Mouse (Mus musculus) forebrain, embryonic 16.5 days (tissue): ENCODE results near the gene Ank3. TPM values are rescaled to one million over a fixed set of nuclear protein-coding genes. Genes with fewer than 3 reads are reported as not detected.

Source experiments
- ATAC-seq: fragments of 200-750 bp; cut with Nextera tagmentation; 2 replicates; pipeline ENCODE4 v1.8.0; 2017; ENCODE audit warnings: mild to moderate bottlenecking, moderate library complexity
- H3K27ac ChIP-seq: fragments of 300-500 bp; sonication (generic); 2 replicates; pipeline ENCODE4 v1.5.1; 2014; ENCODE audit warnings: low read length, control low read depth
- H3K27me3 ChIP-seq: fragments of 300-500 bp; sonication (generic); replicated peaks from 2 replicates; pipeline ENCODE4 v1.6.1; 2014; ENCODE audit warnings: low read length; ENCODE audit not compliant: control insufficient read depth, insufficient read depth
- H3K36me3 ChIP-seq: fragments of 300-500 bp; sonication (generic); 2 replicates; pipeline ENCODE4 v1.6.1; 2014; ENCODE audit not compliant: control insufficient read depth, insufficient read depth
- H3K4me1 ChIP-seq: fragments of 300-500 bp; sonication (generic); replicated peaks from 2 replicates; pipeline ENCODE4 v1.6.1; 2014; ENCODE audit warnings: low read length; ENCODE audit not compliant: control insufficient read depth, insufficient read depth
- H3K4me2 ChIP-seq: fragments of 300-500 bp; sonication (generic); 2 replicates; pipeline ENCODE4 v1.6.1; 2014; ENCODE audit warnings: mild to moderate bottlenecking, low read length, control low read depth
- H3K4me3 ChIP-seq: fragments of 300-500 bp; sonication (generic); replicated peaks from 2 replicates; pipeline ENCODE4 v1.5.1; 2014; ENCODE audit warnings: mild to moderate bottlenecking, low read length, control low read depth
- H3K9ac ChIP-seq: fragments of 300-500 bp; sonication (generic); replicated peaks from 2 replicates; pipeline ENCODE4 v1.6.1; 2014; ENCODE audit warnings: low read depth, low read length, control low read depth
- H3K9me3 ChIP-seq: fragments of 300-500 bp; sonication (generic); 2 replicates; pipeline ENCODE4 v1.6.1; 2016; ENCODE audit warnings: low read length; ENCODE audit not compliant: control insufficient read depth
- WGBS: fragments of 180-500 bp; shearing (Covaris S2); extraction: QIAGEN DNeasy Blood & Tissue Kit; methylation state at CpG from one replicate; pipeline ENCODE4 v1.1.7; 2014; 5-methylcytosine and 5-hydroxymethylcytosine counted together
- polyA plus RNA-seq: library from polyadenylated mRNA; unstranded; fragments of >200 nt; fragmentation: Nextera tagmentation; extraction: Ambion mirVana; gene quantifications from 2 replicates; pipeline ENCODE4 v1.2.1, GENCODE M21; 2015

Gene Ank3
- polyA plus RNA-seq, 1 experiment from 2014 or later, result 102 TPM

DNA sequence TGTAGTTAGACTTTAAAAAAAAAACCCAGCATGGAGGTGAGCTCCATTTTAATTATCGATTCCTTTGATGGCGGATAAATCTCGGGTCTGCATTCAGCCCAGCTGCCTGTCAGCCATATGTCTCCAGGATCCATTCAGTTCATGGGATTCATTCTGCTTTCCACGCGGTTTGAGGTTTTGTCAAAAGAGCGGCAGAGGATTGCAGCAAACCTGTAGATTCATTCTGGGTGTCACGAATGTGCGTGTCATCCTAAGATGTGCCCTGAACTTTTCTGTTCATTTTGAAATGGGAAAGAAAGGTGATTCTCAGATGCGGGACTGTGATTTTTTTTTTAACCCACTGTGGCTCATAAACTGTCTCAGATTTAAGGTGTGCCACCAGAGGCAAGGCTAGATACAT, 136.1 kb downstream of the Ank3 start:
- ATAC-seq, result no peak
- Histone ChIP-seq H3K4me1 (peaks cover 26% of the 10 kb centered on the region), H3K9me3 (no peaks in the 10 kb centered on the region), H3K27me3 (no peaks in the 10 kb centered on the region), H3K4me2 (peak overlapping the region; percentile 61), H3K36me3 (no peaks in the 10 kb centered on the region), H3K27ac (peak overlapping the region; percentile 89), H3K9ac (peak overlapping the region; percentile 72), H3K4me3 (peak overlapping the region; percentile 61)
- 28% methylated on average over 9 of the region's 9 CpGs for WGBS

DNA sequence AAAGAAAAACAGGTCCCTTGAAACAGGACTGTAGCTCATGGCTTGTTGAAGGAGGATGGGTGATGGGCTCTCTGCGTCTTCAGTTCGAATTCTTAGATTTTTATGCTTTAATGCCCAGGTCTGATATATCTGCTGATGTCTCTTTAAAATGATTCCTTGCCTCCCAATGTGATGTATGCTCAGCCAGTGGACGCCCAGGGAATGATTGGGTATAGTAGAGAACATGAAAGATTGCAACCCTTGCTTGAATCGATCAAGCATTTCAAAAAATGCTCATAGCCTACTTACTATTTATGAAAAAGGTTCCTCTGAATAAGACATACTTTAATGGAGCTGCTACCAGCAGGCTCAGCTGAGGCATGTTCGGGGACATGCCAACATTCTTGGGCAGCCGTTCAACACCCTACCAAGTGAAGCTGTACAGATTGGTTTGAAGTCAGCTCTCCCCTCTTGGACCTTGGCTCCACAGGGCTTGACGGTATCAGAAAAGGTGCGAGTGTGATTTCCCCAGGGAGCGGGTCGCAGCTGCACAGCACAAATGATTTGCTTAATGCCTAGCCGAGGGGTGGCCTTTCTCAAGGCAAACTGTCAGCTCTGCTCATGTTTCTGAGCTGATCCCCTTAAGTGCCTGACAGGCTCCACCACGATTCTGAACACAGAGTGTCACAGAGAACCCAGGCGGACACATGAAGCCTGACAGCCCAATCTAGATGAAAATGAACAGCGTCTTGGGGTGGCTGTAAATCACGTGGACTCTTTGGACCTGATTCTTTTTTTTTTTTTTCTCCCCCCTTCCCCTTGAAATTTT, 136.8 kb downstream of the Ank3 start:
- Histone ChIP-seq H3K9ac (peak overlapping the region; percentile 72), H3K27me3 (no peaks in the 10 kb centered on the region), H3K27ac (peak overlapping the region; percentile 89), H3K9me3 (no peaks in the 10 kb centered on the region), H3K4me2 (peak overlapping the region; percentile 61), H3K4me3 (peak overlapping the region; percentile 61), H3K4me1 (peaks cover 26% of the 10 kb centered on the region), H3K36me3 (no peaks in the 10 kb centered on the region)
- peak; percentile 30 for ATAC-seq
- 29% methylated on average over 15 of the region's 15 CpGs for WGBS

DNA sequence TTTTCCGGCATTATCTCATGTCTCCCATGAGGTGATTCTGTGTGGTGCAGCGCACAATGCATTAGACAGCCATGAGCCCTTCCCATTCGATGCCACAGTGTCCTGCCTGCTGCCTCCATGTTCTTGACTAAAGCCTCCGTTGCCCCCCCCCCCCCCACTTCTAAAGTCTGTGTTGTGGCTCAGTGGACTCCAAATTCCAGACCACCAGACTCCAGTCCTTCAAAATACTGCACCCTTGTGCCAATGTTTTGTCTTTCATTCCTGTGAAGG, 137.3 kb downstream of the Ank3 start:
- Histone ChIP-seq H3K27ac (peak overlapping the region; percentile 89), H3K4me1 (peaks cover 26% of the 10 kb centered on the region), H3K9ac (peak overlapping the region; percentile 72), H3K4me3 (peak overlapping the region; percentile 61), H3K27me3 (no peaks in the 10 kb centered on the region), H3K4me2 (peak overlapping the region; percentile 61), H3K9me3 (no peaks in the 10 kb centered on the region), H3K36me3 (no peaks in the 10 kb centered on the region)
- 54% methylated on average over 3 of the region's 4 CpGs for WGBS
- peak; percentile 26; the same call in 1 of the 2 replicates for ATAC-seq

DNA sequence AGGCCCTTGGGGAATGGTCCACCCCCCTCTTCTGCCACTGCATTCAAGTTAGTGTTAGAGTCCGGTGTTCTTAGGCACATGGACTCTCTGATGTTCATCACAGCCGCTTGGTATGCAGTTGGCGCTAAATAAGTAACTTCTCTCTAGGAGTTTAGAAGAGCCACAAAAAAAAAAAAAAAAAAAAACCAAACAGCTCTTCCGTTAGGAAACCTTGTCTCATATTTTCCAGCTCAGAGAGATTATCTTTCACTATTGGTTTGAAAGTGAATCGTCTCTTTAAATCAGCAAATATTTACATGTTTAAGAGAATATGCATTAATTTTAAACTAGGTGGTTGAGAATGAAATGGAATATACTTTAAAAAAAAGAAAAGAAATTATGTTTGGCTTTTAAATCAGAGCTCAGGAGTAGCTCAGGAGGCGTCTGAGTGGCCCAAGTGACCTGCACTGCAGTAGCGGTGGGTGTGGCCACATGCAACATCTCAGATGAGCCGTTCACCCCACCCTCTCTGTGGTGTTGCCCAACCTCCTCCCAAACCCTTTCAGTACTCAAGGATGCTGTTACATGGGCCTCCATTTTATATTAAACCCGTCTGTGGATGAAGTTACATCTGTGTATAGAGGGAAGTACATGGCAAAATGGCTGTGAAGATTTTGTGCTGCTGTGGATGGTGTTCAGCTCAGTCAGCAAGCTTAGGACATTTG, 138.0 kb downstream of the Ank3 start:
- Histone ChIP-seq H3K9me3 (no peaks in the 10 kb centered on the region), H3K4me3 (peak overlapping the region; percentile 61), H3K27ac (no peak overlapping the region; the same call in none of the 2 replicates), H3K4me2 (peak overlapping the region; percentile 61), H3K4me1 (peaks cover 26% of the 10 kb centered on the region), H3K36me3 (no peaks in the 10 kb centered on the region), H3K9ac (peak overlapping the region; percentile 72), H3K27me3 (no peaks in the 10 kb centered on the region)
- no peak for ATAC-seq
- WGBS, result 76% methylated on average over 9 of the region's 9 CpGs

DNA sequence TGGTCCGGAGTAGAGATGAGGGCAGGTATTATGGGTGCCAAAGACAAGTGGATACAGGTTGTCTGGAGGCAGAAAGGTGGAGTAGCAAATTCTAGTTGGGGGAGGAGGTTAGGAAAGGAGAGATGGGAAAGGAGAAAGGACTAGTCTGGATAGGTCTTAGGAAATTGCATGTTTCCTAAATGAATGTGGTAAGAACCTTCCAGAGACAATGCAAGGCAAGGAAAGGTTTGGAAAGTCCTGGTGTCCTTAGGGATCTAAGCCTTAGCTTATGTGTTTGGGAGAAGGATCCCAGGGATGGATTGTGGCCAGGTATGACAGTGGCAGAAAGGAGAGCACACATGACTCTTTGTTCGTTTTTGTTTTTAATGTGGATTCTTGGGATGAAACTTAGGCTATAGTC, 139.7 kb downstream of the Ank3 start:
- Histone ChIP-seq H3K4me1 (peaks cover 22% of the 10 kb centered on the region), H3K27ac (no peak overlapping the region), H3K4me3 (no peak overlapping the region), H3K27me3 (no peaks in the 10 kb centered on the region), H3K4me2 (no peak overlapping the region; the same call in 1 of the 2 replicates), H3K9me3 (no peaks in the 10 kb centered on the region), H3K36me3 (no peaks in the 10 kb centered on the region), H3K9ac (no peak overlapping the region)
- WGBS, result 93% methylated on average over 2 of the region's 2 CpGs
- no peak for ATAC-seq

DNA sequence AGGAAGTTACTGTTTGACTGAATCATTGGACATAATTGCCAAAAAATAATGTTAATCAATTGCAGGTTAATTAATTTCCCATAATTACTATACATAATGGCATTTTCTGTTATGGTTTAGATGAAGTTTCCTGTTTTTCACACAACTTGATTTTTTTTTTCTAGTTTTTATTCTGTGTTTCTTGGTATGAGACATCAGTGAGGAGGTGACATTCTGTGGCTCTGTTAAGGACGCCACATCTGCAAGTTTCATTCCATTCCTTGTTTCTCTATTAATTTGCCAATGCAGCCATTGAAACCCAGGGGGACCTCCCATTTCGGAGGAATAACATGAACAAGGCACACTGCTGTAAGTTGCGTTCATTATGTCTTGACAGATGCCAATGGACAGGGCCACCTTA, 143.9 kb downstream of the Ank3 start:
- H3K27me3 ChIP-seq, result no peaks in the 10 kb centered on the region
- H3K4me2 ChIP-seq, result no peak overlapping the region
- H3K36me3 ChIP-seq, result no peaks in the 10 kb centered on the region
- H3K4me1 ChIP-seq, result peaks cover 23% of the 10 kb centered on the region
- no peak overlapping the region for H3K27ac ChIP-seq
- no peak overlapping the region for H3K9ac ChIP-seq
- WGBS, result 90% methylated on average over 3 of the region's 3 CpGs
- H3K9me3 ChIP-seq, result no peaks in the 10 kb centered on the region
- ATAC-seq, result no peak
- no peak overlapping the region for H3K4me3 ChIP-seq

DNA sequence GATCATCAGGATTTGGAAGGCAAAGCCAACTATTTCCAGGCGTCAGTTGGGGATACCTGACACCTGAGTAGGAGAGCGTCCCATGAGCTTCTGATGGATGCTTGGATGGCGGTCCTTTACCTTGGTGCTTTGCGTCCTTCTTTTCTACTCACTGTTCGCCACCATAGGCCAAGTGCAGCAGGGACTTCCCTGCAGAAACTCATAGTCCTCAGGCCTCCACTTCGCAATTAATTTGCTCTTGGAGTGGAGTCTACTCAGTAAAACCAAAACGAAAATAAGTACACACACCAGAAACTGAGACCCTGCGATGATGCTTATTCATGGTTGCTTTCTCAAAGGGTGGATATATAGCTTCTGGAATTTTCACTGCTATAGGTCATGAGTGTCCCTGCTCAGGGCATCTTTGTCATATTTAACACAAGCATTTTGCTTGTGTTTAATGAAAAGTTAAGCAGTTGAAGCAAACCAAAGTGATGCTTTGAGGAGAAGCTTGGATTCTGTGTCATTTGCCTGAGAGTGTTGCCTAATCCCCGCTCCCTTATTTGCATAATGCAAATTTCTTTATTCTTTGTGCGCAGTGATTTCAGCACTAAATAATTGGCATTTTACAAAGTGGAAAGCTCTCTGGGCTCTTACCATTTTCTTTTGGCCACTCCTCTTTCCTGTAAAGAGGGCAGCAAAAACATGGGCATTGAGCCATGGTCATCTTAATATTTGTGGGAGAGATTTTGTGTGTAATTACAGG, 145.5 kb downstream of the Ank3 start:
- Histone ChIP-seq H3K9ac (no peak overlapping the region), H3K36me3 (no peaks in the 10 kb centered on the region), H3K9me3 (no peaks in the 10 kb centered on the region), H3K4me2 (no peak overlapping the region), H3K27me3 (no peaks in the 10 kb centered on the region), H3K27ac (no peak overlapping the region; the same call in 1 of the 2 replicates), H3K4me1 (peaks cover 15% of the 10 kb centered on the region), H3K4me3 (no peak overlapping the region)
- 0 out of 2 replicates have a peak, but pooled peaks have one; percentile 23 for ATAC-seq
- WGBS, result 72% methylated on average over 10 of the region's 10 CpGs

DNA sequence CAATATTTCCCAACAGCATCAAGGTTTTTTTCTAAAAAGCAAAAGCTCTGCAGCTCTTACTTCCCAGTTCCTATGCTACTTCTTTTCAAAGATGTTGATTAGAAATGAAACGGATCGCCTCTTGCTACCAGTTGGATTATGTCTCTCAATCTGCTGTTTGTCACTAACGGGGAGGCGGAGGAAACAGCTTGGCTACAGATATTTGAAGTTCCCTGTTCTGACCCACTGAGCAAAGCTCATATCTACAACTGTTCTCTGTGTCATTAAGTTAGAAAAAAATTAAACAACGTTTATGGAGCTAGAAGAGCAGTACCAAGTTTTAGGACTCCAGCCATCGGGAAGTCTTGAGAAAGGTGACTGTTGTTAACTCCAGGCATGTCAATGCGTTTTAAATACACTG, 146.1 kb downstream of the Ank3 start:
- Histone ChIP-seq H3K9me3 (no peaks in the 10 kb centered on the region), H3K4me2 (no peak overlapping the region), H3K27ac (no peak overlapping the region; the same call in 1 of the 2 replicates), H3K4me3 (no peak overlapping the region), H3K36me3 (no peaks in the 10 kb centered on the region), H3K4me1 (peaks cover 15% of the 10 kb centered on the region), H3K9ac (no peak overlapping the region), H3K27me3 (no peaks in the 10 kb centered on the region)
- WGBS, result 50% methylated on average over 7 of the region's 7 CpGs
- ATAC-seq, result no peak

DNA sequence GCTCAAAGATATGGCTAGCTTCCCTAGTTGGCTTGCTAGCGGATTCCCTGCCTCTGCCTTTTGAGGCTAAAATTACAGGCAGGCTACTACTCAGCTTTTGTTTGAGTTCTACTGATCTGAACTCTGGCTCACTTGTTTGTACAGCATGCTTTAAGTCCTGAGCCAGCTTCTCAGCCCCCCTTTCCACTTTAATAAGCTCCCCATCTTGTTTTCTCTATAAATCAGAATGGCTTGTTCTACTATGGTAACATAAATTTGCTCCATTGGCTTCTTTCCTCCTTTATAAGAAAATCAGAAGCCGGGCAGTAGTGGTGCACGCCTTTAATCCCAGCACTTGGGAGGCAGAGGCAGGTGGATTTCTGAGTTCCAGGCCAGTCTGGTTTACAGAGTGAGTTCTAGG, 147.4 kb downstream of the Ank3 start:
- H3K36me3 ChIP-seq, result no peaks in the 10 kb centered on the region
- ATAC-seq, result no peak
- H3K4me1 ChIP-seq, result peaks cover 15% of the 10 kb centered on the region
- no peak overlapping the region for H3K9ac ChIP-seq
- no peak overlapping the region for H3K4me3 ChIP-seq
- no peaks in the 10 kb centered on the region for H3K27me3 ChIP-seq
- H3K27ac ChIP-seq, result no peak overlapping the region
- no peak overlapping the region for H3K4me2 ChIP-seq
- WGBS, result 65% methylated on average over 3 of the region's 3 CpGs
- no peaks in the 10 kb centered on the region for H3K9me3 ChIP-seq
